Mouse (Mus musculus) forebrain, embryonic 11.5 days (tissue): ENCODE data around the gene Lhx3. TPM values are rescaled to one million over a fixed set of nuclear protein-coding genes. Genes with fewer than 3 reads are reported as not detected.

Source experiments
- ATAC-seq: fragments of 200-750 bp; cut with Nextera tagmentation; replicated peaks from 2 replicates; pipeline ENCODE4 v1.8.0; 2017; ENCODE audit warnings: moderate TSS enrichment; ENCODE audit not compliant: low FRiP score
- DNase-seq: peaks from one replicate; pipeline ENCODE4 v3.0.0-alpha.2; 2017; ENCODE audit warnings: low spot score
- H3K27ac ChIP-seq: fragments of 300-500 bp; sonication (generic); 2 replicates; pipeline ENCODE4 v1.5.1; 2014; ENCODE audit warnings: low read depth, low read length
- H3K27me3 ChIP-seq: fragments of 300-500 bp; sonication (generic); 2 replicates; pipeline ENCODE4 v1.6.1; 2014; ENCODE audit warnings: mild to moderate bottlenecking, low read length, mixed read lengths; ENCODE audit not compliant: control insufficient read depth, insufficient read depth
- H3K36me3 ChIP-seq: fragments of 300-500 bp; sonication (generic); 2 replicates; pipeline ENCODE4 v1.6.1; 2014; ENCODE audit warnings: mild to moderate bottlenecking, low read length, moderate library complexity, mixed read lengths; ENCODE audit not compliant: control insufficient read depth, insufficient read depth
- H3K4me1 ChIP-seq: fragments of 300-500 bp; sonication (generic); replicated peaks from 2 replicates; pipeline ENCODE4 v1.6.1; 2014; ENCODE audit warnings: low read length, mixed read lengths; ENCODE audit not compliant: control insufficient read depth, insufficient read depth
- H3K4me2 ChIP-seq: fragments of 300-500 bp; sonication (generic); 2 replicates; pipeline ENCODE4 v1.6.1; 2014; ENCODE audit warnings: low read depth, mild to moderate bottlenecking, low read length, moderate library complexity, mixed read lengths; ENCODE audit not compliant: severe bottlenecking
- H3K4me3 ChIP-seq: fragments of 300-500 bp; sonication (generic); 2 replicates; pipeline ENCODE4 v1.5.1; 2014; ENCODE audit warnings: low read depth, low read length
- H3K9ac ChIP-seq: fragments of 300-500 bp; sonication (generic); 2 replicates; pipeline ENCODE4 v1.6.1; 2014; ENCODE audit warnings: low read length
- H3K9me3 ChIP-seq: fragments of 300-500 bp; sonication (generic); 2 replicates; pipeline ENCODE4 v1.6.1; 2016; ENCODE audit warnings: low read length, mixed read lengths; ENCODE audit not compliant: control insufficient read depth
- WGBS: fragments of 180-500 bp; shearing (Covaris S2); extraction: QIAGEN DNeasy Blood & Tissue Kit; methylation state at CpG from one replicate; pipeline ENCODE4 v1.1.7; 2014; 5-methylcytosine and 5-hydroxymethylcytosine counted together
- polyA plus RNA-seq: library from polyadenylated mRNA; unstranded; fragments of >200 nt; fragmentation: Nextera tagmentation; extraction: Ambion mirVana; gene quantifications from 2 replicates; pipeline ENCODE4 v1.2.1, GENCODE M21; 2014

Gene Lhx3
- polyA plus RNA-seq, 1 experiment from 2014 or later: not detected

- no peaks in the 10 kb centered on the region for H3K9me3 ChIP-seq
- H3K4me2 ChIP-seq: no peak overlapping the region
- no peak overlapping the region for H3K27ac ChIP-seq
- no peaks in the 10 kb centered on the region for H3K27me3 ChIP-seq
- DNase-seq (no peak), ATAC-seq (no peak)
- H3K36me3 ChIP-seq: no peaks in the 10 kb centered on the region
- WGBS: 68% methylated on average over 5 of the region's 5 CpGs
- H3K4me3 ChIP-seq: no peak overlapping the region
- no peaks in the 10 kb centered on the region for H3K4me1 ChIP-seq
- no peak overlapping the region for H3K9ac ChIP-seq
Observed at GRCm38 (mm10) chr2:26188517-26188916, 19.6 kb downstream of the Lhx3 start.

- H3K4me2 ChIP-seq: no peak overlapping the region
- 61% methylated on average over 3 of the region's 3 CpGs for WGBS
- no peak for ATAC-seq
- DNase-seq: no peak
- no peak overlapping the region for H3K4me3 ChIP-seq
- H3K9ac ChIP-seq: no peak overlapping the region
- H3K4me1 ChIP-seq: 0 out of 2 replicates have a peak, but pooled peaks cover 2% of the 10 kb centered on the region
- H3K27ac ChIP-seq: no peak overlapping the region
- no peaks in the 10 kb centered on the region for H3K36me3 ChIP-seq
- no peaks in the 10 kb centered on the region for H3K27me3 ChIP-seq
- H3K9me3 ChIP-seq: no peaks in the 10 kb centered on the region
Observed at GRCm38 (mm10) chr2:26184352-26184751, 23.7 kb downstream of the Lhx3 start.

GRCm38 (mm10) chr2:26182646-26183045, 25.4 kb downstream of the Lhx3 start:
- Histone ChIP-seq H3K36me3 (no peaks in the 10 kb centered on the region), H3K27ac (no peak overlapping the region), H3K27me3 (no peaks in the 10 kb centered on the region), H3K4me3 (no peak overlapping the region), H3K4me1 (0 out of 2 replicates have a peak, but pooled peaks cover 2% of the 10 kb centered on the region), H3K9ac (no peak overlapping the region), H3K4me2 (no peak overlapping the region), H3K9me3 (no peaks in the 10 kb centered on the region)
- WGBS: 17% methylated on average over 6 of the region's 6 CpGs
- DNase-seq: peak; percentile 78
- no peak for ATAC-seq

- Histone ChIP-seq H3K9ac (no peak overlapping the region), H3K4me1 (no peaks in the 10 kb centered on the region), H3K36me3 (no peaks in the 10 kb centered on the region), H3K4me3 (no peak overlapping the region), H3K9me3 (no peaks in the 10 kb centered on the region), H3K4me2 (no peak overlapping the region), H3K27me3 (no peaks in the 10 kb centered on the region), H3K27ac (no peak overlapping the region)
- whole genome bisulfite sequencing: 64% methylated on average over 2 of the region's 2 CpGs
- DNase-seq (no peak), ATAC-seq (no peak)
Observed at GRCm38 (mm10) chr2:26177189-26177588, 30.9 kb downstream of the Lhx3 start.

- Histone ChIP-seq H3K27ac (no peak overlapping the region), H3K4me3 (no peak overlapping the region), H3K9me3 (no peaks in the 10 kb centered on the region), H3K9ac (no peak overlapping the region), H3K4me2 (no peak overlapping the region), H3K27me3 (no peaks in the 10 kb centered on the region), H3K4me1 (no peaks in the 10 kb centered on the region), H3K36me3 (no peaks in the 10 kb centered on the region)
- 59% methylated on average over 5 of the region's 5 CpGs for WGBS
- DNase-seq (no peak), ATAC-seq (no peak)
Observed at GRCm38 (mm10) chr2:26176731-26177130, 31.4 kb downstream of the Lhx3 start.

GRCm38 (mm10) chr2:26175191-26175590, 32.9 kb downstream of the Lhx3 start:
- H3K9ac ChIP-seq: no peak overlapping the region
- H3K4me1 ChIP-seq: no peaks in the 10 kb centered on the region
- no peaks in the 10 kb centered on the region for H3K9me3 ChIP-seq
- H3K36me3 ChIP-seq: no peaks in the 10 kb centered on the region
- no peak overlapping the region for H3K27ac ChIP-seq
- DNase-seq (no peak), ATAC-seq (no peak)
- H3K27me3 ChIP-seq: no peaks in the 10 kb centered on the region
- no peak overlapping the region for H3K4me3 ChIP-seq
- 38% methylated on average over 4 of the region's 4 CpGs for WGBS
- H3K4me2 ChIP-seq: no peak overlapping the region

- Histone ChIP-seq H3K36me3 (no peaks in the 10 kb centered on the region), H3K27me3 (no peaks in the 10 kb centered on the region), H3K4me1 (peaks cover 4% of the 10 kb centered on the region), H3K9ac (no peak overlapping the region), H3K4me3 (no peak overlapping the region), H3K9me3 (no peaks in the 10 kb centered on the region), H3K27ac (no peak overlapping the region), H3K4me2 (no peak overlapping the region)
- ATAC-seq (no peak), DNase-seq (no peak)
- 77% methylated on average over 2 of the region's 2 CpGs for WGBS
Observed at GRCm38 (mm10) chr2:26172166-26172565, 35.9 kb downstream of the Lhx3 start.

GRCm38 (mm10) chr2:26170376-26170775, 37.7 kb downstream of the Lhx3 start:
- Histone ChIP-seq H3K36me3 (no peaks in the 10 kb centered on the region), H3K27me3 (no peaks in the 10 kb centered on the region), H3K9me3 (no peaks in the 10 kb centered on the region), H3K4me2 (no peak overlapping the region), H3K27ac (no peak overlapping the region), H3K4me1 (peaks cover 4% of the 10 kb centered on the region), H3K9ac (no peak overlapping the region), H3K4me3 (no peak overlapping the region)
- 53% methylated on average over 2 of the region's 2 CpGs for WGBS
- DNase-seq (no peak), ATAC-seq (no peak)

- DNase-seq: no peak
- 44% methylated on average over 11 of the region's 11 CpGs for WGBS
- peaks cover 4% of the 10 kb centered on the region for H3K4me1 ChIP-seq
Observed at GRCm38 (mm10) chr2:26168843-26169579, 39.1 kb downstream of the Lhx3 start.

More at GRCm38 (mm10) chr2:26168843-26169579, 39.1 kb downstream of the Lhx3 start:
- H3K36me3 ChIP-seq: no peaks in the 10 kb centered on the region
- no peak overlapping the region for H3K9ac ChIP-seq
- no peaks in the 10 kb centered on the region for H3K9me3 ChIP-seq
- H3K4me3 ChIP-seq: no peak overlapping the region
- ATAC-seq: no peak
- H3K27ac ChIP-seq: no peak overlapping the region
- no peaks in the 10 kb centered on the region for H3K27me3 ChIP-seq
- H3K4me2 ChIP-seq: no peak overlapping the region
